Mouse (Mus musculus) MEL (cell line): ENCODE results near the gene Gm11444. TPM values are rescaled to one million over a fixed set of nuclear protein-coding genes. Genes with fewer than 3 reads are reported as not detected.

ENCODE experiments used
- DNase-seq: peaks from one replicate; pipeline ENCODE4 v3.0.0; 2011; ENCODE audit warnings: low read depth, low spot score
- H3K27ac ChIP-seq: 2 replicates; pipeline ENCODE4 v1.5.1; 2012; ENCODE audit warnings: low read depth, mild to moderate bottlenecking, control low read depth, low read length, moderate library complexity; ENCODE audit not compliant: control insufficient read depth
- H3K27me3 ChIP-seq, 2 experiments: fragments of 150-350 bp in 1 of 2; sonication (generic) in 1 of 2; 2 replicates each; pipeline ENCODE4 v1.6.1; 2012; ENCODE audit warnings: low read length in 2 of 2, mild to moderate bottlenecking in 2 of 2, improper control_type of control experiment in 1 of 2, moderate library complexity in 1 of 2; ENCODE audit not compliant: insufficient read depth in 2 of 2, control insufficient read depth in 1 of 2
- H3K36me3 ChIP-seq, 2 experiments: 2 replicates each; pipeline ENCODE4 v1.6.1; 2012 to 2014; ENCODE audit warnings: low read length in 2 of 2, improper control_type of control experiment in 1 of 2, inconsistent platforms in 1 of 2, mild to moderate bottlenecking in 1 of 2; ENCODE audit not compliant: insufficient read depth in 2 of 2, control insufficient read depth in 1 of 2
- H3K4me1 ChIP-seq, 2 experiments: fragments of 150-350 bp in 1 of 2; sonication (generic) in 1 of 2; 2 replicates each; pipeline ENCODE4 v1.6.1; 2012; ENCODE audit warnings: low read length in 2 of 2, improper control_type of control experiment in 1 of 2, mild to moderate bottlenecking in 1 of 2; ENCODE audit not compliant: insufficient read depth in 2 of 2, control insufficient read depth in 1 of 2
- H3K4me3 ChIP-seq, 2 experiments: fragments of 150-350 bp in 1 of 2; sonication (generic) in 1 of 2; 2 replicates each; pipeline ENCODE4 v1.5.1; 2012; ENCODE audit warnings: low read depth in 2 of 2, low read length in 2 of 2, mild to moderate bottlenecking in 2 of 2, moderate library complexity in 2 of 2, control low read depth in 1 of 2, improper control_type of control experiment in 1 of 2; ENCODE audit not compliant: control insufficient read depth in 1 of 2, insufficient read depth in 1 of 2
- H3K79me2 ChIP-seq: 2 replicates; pipeline ENCODE4 v1.6.1; 2012; ENCODE audit warnings: mild to moderate bottlenecking, low read length, moderate library complexity; ENCODE audit not compliant: control insufficient read depth, poor library complexity, insufficient read depth
- H3K9ac ChIP-seq: 2 replicates; pipeline ENCODE4 v1.6.1; 2012; ENCODE audit warnings: low read depth, mild to moderate bottlenecking, control low read depth, low read length, moderate library complexity; ENCODE audit not compliant: control insufficient read depth, poor library complexity, severe bottlenecking
- H3K9me3 ChIP-seq: fragments of 150-350 bp; sonication (generic); replicated peaks from 2 replicates; pipeline ENCODE4 v1.6.1; 2012; ENCODE audit warnings: mild to moderate bottlenecking, low read length, improper control_type of control experiment, moderate library complexity; ENCODE audit not compliant: insufficient read depth
- BHLHE40 ChIP-seq: IDR thresholded peaks from 2 replicates; pipeline ENCODE4 v1.6.1; 2012; ENCODE audit warnings: low read depth, mild to moderate bottlenecking, inconsistent platforms, low read length, improper control_type of control experiment, borderline replicate concordance
- CTCF ChIP-seq, 3 experiments: IDR thresholded peaks in 2 of 3; conservative IDR thresholded peaks in 1 of 3; 2 replicates each; pipeline ENCODE4 v1.5.1; 2011 to 2012; ENCODE audit warnings: low read length in 3 of 3, low read depth in 2 of 3, mild to moderate bottlenecking in 2 of 3, improper control_type of control experiment in 1 of 3, inconsistent platforms in 1 of 3, mixed read lengths in 1 of 3, moderate library complexity in 1 of 3; ENCODE audit not compliant: control insufficient read depth in 1 of 3, insufficient read depth in 1 of 3, poor library complexity in 1 of 3, severe bottlenecking in 1 of 3
- EP300 ChIP-seq, 2 experiments: IDR thresholded peaks; 2 replicates each; pipeline ENCODE4 v1.6.1; 2011; ENCODE audit warnings: improper control_type of control experiment in 2 of 2, low read length in 2 of 2, low read depth in 1 of 2, mild to moderate bottlenecking in 1 of 2
- GABPA ChIP-seq: IDR thresholded peaks from 2 replicates; pipeline ENCODE4 v1.6.1; 2012; ENCODE audit warnings: low read depth, mild to moderate bottlenecking, inconsistent platforms, low read length, improper control_type of control experiment, moderate library complexity
- GATA1 ChIP-seq: IDR thresholded peaks from 2 replicates; pipeline ENCODE4 v1.6.1; 2011; ENCODE audit warnings: low read depth, low read length, improper control_type of control experiment
- KAT2A ChIP-seq: conservative IDR thresholded peaks from 2 replicates; pipeline ENCODE4 v1.6.1; 2012; ENCODE audit warnings: low read depth, low read length, improper control_type of control experiment, inconsistent platforms
- MAFK ChIP-seq: IDR thresholded peaks from 2 replicates; pipeline ENCODE4 v1.6.1; 2011; ENCODE audit warnings: low read depth, mild to moderate bottlenecking, low read length, improper control_type of control experiment, borderline replicate concordance
- MYB ChIP-seq: IDR thresholded peaks from 2 replicates; pipeline ENCODE4 v1.6.1; 2011; ENCODE audit warnings: mild to moderate bottlenecking, low read depth, low read length, improper control_type of control experiment
- MYC ChIP-seq: IDR thresholded peaks from 2 replicates; pipeline ENCODE4 v1.6.1; 2011; ENCODE audit warnings: low read depth, mild to moderate bottlenecking, low read length, improper control_type of control experiment, moderate library complexity
- NELFE ChIP-seq: IDR thresholded peaks from 2 replicates; pipeline ENCODE4 v1.6.1; 2011; ENCODE audit warnings: low read depth, low read length, improper control_type of control experiment
- POLR2AphosphoS2 ChIP-seq: IDR thresholded peaks from 2 replicates; pipeline ENCODE4 v1.6.1; 2011; ENCODE audit warnings: low read length, improper control_type of control experiment
- RAD21 ChIP-seq: IDR thresholded peaks from 2 replicates; pipeline ENCODE4 v1.6.1; 2011; ENCODE audit warnings: mild to moderate bottlenecking, low read depth, low read length, improper control_type of control experiment
- RCOR1 ChIP-seq: IDR thresholded peaks from 2 replicates; pipeline ENCODE4 v1.6.1; 2012; ENCODE audit warnings: low read depth, mild to moderate bottlenecking, inconsistent platforms, low read length, improper control_type of control experiment
- SIN3A ChIP-seq: IDR thresholded peaks from 2 replicates; pipeline ENCODE4 v1.6.1; 2012; ENCODE audit warnings: low read length, improper control_type of control experiment, inconsistent platforms
- SMC3 ChIP-seq: IDR thresholded peaks from 2 replicates; pipeline ENCODE4 v1.6.1; 2011; ENCODE audit warnings: low read depth, low read length, improper control_type of control experiment
- TBP ChIP-seq: IDR thresholded peaks from 2 replicates; pipeline ENCODE4 v1.8.0; 2011; ENCODE audit warnings: low read depth, low read length, improper control_type of control experiment
- TCF12 ChIP-seq: IDR thresholded peaks from 2 replicates; pipeline ENCODE4 v1.6.1; 2014; ENCODE audit warnings: low read depth, mild to moderate bottlenecking, inconsistent platforms, low read length, improper control_type of control experiment, moderate library complexity
- UBTF ChIP-seq: IDR thresholded peaks from 2 replicates; pipeline ENCODE4 v1.6.1; 2012; ENCODE audit warnings: low read depth, mild to moderate bottlenecking, inconsistent platforms, low read length, improper control_type of control experiment, moderate library complexity, borderline replicate concordance; ENCODE audit not compliant: insufficient read depth
- ZC3H11A ChIP-seq: IDR thresholded peaks from 2 replicates; pipeline ENCODE4 v1.6.1; 2012; ENCODE audit warnings: low read depth, mild to moderate bottlenecking, inconsistent platforms, low read length, improper control_type of control experiment
- ZKSCAN1 ChIP-seq: IDR thresholded peaks from 2 replicates; pipeline ENCODE4 v1.6.1; 2012; ENCODE audit warnings: low read depth, mild to moderate bottlenecking, inconsistent platforms, low read length, improper control_type of control experiment, moderate library complexity
- ZMIZ1 ChIP-seq: IDR thresholded peaks from 2 replicates; pipeline ENCODE4 v1.6.1; 2012; ENCODE audit warnings: low read depth, mild to moderate bottlenecking, inconsistent platforms, low read length, improper control_type of control experiment, moderate library complexity
- ZNF384 ChIP-seq: IDR thresholded peaks from 2 replicates; pipeline ENCODE4 v1.6.1; 2012; ENCODE audit warnings: low read depth, mild to moderate bottlenecking, inconsistent platforms, low read length, improper control_type of control experiment
- polyA plus RNA-seq, 2 experiments: library from polyadenylated mRNA; stranded (reverse) in 1 of 2; unstranded in 1 of 2; fragments of >175 nt in 1 of 2; fragments of >200 nt in 1 of 2; gene quantifications; 2 replicates each; pipeline versions ENCODE4 v1.2.1 to v1.2.4; 2012; ENCODE audit warnings: low replicate concordance in 2 of 2, low read depth in 1 of 2; ENCODE audit not compliant: insufficient read length in 2 of 2, insufficient read depth in 1 of 2, missing spikeins in 1 of 2
- total RNA-seq: library from RNA; depleted of rRNA; stranded (reverse); fragments of 300-350 nt; gene quantifications from 2 replicates; pipeline ENCODE4 v1.2.3, GENCODE M21; 2012

Gm11444 gene
- total and polyA plus RNA-seq, 3 experiments, result 0.21 TPM; not detected in 2

GRCm38 (mm10) chr11:85827342-85827741 lies 22.8 kb downstream of the Gm11444 start:
- Histone ChIP-seq H3K27ac (no peak overlapping the region), H3K4me1 (peaks cover 0 to 7% of the 10 kb centered on the region in 2 experiments; a peak in 1 of 4 replicates), H3K79me2 (no peaks in the 10 kb centered on the region), H3K4me3 (no peak overlapping the region), H3K27me3 (no peaks in the 10 kb centered on the region), H3K9me3 (no peaks in the 10 kb centered on the region), H3K9ac (no peak overlapping the region), H3K36me3 (no peaks in the 10 kb centered on the region)
- TF ChIP-seq RCOR1 (no peak), TCF12 (peak; percentile 10; the same call in 1 of the 2 replicates), EP300 (IDR thresholded peaks at IDR 0.05; ENCODE audit: low read depth in 1 of 2, low read length in 2 of 2) (peak; percentile 36 to 40; a peak in 1 of 4 replicates), GATA1 (peak; percentile 47), UBTF (no peak)
- DNase-seq, result peak; percentile 52

DNA sequence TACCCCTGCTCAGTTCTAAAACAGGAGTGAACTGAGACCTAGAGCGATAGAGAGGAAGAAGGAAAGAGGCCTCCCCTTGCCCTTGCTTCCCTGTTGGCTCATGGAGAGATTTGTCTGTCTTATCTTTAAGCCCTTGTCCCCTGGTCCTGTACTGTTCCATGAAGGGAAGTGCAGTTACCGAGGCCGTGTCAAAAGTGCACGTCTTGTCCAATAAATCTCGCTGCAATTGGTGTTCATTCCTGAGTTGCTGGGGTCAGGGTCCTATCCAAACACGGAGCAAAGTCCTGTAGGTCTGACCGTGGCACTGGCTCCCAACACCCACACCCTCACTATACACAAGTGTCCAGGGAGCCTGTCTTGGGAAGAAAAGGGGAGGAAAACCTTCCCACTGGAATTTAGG lies 24.3 kb downstream of the Gm11444 start:
- Histone ChIP-seq H3K27me3 (no peaks in the 10 kb centered on the region), H3K4me3 (no peak overlapping the region), H3K9me3 (no peaks in the 10 kb centered on the region), H3K36me3 (no peaks in the 10 kb centered on the region), H3K79me2 (no peaks in the 10 kb centered on the region), H3K27ac (no peak overlapping the region), H3K4me1 (peaks cover 0 to 7% of the 10 kb centered on the region in 2 experiments; a peak in 1 of 4 replicates), H3K9ac (no peak overlapping the region)
- DNase-seq, result no peak
- TF ChIP-seq ZKSCAN1, result no peak
- TF ChIP-seq MYB, result no peak
- TF ChIP-seq ZC3H11A, result no peak
- no peak for TF ChIP-seq MYC
- no peak for TF ChIP-seq TBP
- TF ChIP-seq BHLHE40, result no peak
- no peak for TF ChIP-seq RAD21
- no peak for TF ChIP-seq ZNF384
- no peak for TF ChIP-seq POLR2AphosphoS2

- H3K4me3 ChIP-seq, result no peak overlapping the region
- H3K9me3 ChIP-seq, result no peaks in the 10 kb centered on the region
- TF ChIP-seq MYC, result no peak
- TF ChIP-seq RCOR1, result no peak
- no peak for TF ChIP-seq MAFK
- no peak for TF ChIP-seq ZKSCAN1
- TF ChIP-seq TCF12, result no peak
- no peak for TF ChIP-seq SIN3A
- TF ChIP-seq CTCF (IDR thresholded peaks at IDR 0.05 in 2 of 3, conservative IDR thresholded peaks at IDR 0.05 in 1 of 3; ENCODE audit: control insufficient read depth in 1 of 3, insufficient read depth in 1 of 3, low read depth in 2 of 3, low read length in 3 of 3, poor library complexity in 1 of 3, severe bottlenecking in 1 of 3), result no peak
- no peak for TF ChIP-seq GABPA
- no peak for TF ChIP-seq BHLHE40
- TF ChIP-seq NELFE, result no peak
- no peak for TF ChIP-seq ZC3H11A
- TF ChIP-seq ZNF384, result no peak
- TF ChIP-seq ZMIZ1, result no peak
- TF ChIP-seq MYB, result no peak
- no peak for TF ChIP-seq SMC3
- no peak for TF ChIP-seq KAT2A
- no peak overlapping the region for H3K27ac ChIP-seq
- H3K4me1 ChIP-seq, result peaks cover 0 to 7% of the 10 kb centered on the region in 2 experiments; a peak in 1 of 4 replicates
- no peak for DNase-seq
- no peaks in the 10 kb centered on the region for H3K27me3 ChIP-seq
- no peak overlapping the region for H3K9ac ChIP-seq
- H3K36me3 ChIP-seq, result no peaks in the 10 kb centered on the region
- H3K79me2 ChIP-seq, result no peaks in the 10 kb centered on the region
Measured at GRCm38 (mm10) chr11:85825031-85825430, 25.1 kb downstream of the Gm11444 start.
